Mouse (Mus musculus) cerebellum, postnatal 14 days (tissue): ENCODE results near the gene Dpf1.

ENCODE experiments used
- DNase-seq, 2 experiments: peaks; one replicate each; pipeline ENCODE4 v3.0.0; 2021; ENCODE audit warnings: mixed read lengths in 2 of 2

Gene Dpf1

DNA sequence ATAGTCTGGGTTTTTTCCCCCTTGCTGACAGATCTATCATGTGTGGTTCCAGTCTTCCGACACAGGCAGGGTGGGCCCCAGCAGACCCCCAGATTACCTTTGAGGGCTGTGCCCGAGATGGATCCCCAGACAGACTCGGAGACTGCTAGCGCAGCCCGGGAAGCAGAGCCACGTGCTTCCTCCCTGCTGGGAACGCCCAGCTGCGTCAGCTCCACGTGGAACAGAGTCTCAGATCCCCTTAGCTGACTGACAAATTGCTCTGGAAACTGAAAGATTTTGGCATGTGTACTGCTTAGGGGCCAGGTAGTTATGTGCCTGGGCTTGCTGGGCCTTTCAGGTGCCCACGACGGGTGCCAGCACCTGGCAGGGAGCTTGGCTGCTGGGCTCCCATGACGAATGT is 38.0 kb downstream of the Dpf1 start:
- DNase-seq: peak; percentile 46 to 47

DNA sequence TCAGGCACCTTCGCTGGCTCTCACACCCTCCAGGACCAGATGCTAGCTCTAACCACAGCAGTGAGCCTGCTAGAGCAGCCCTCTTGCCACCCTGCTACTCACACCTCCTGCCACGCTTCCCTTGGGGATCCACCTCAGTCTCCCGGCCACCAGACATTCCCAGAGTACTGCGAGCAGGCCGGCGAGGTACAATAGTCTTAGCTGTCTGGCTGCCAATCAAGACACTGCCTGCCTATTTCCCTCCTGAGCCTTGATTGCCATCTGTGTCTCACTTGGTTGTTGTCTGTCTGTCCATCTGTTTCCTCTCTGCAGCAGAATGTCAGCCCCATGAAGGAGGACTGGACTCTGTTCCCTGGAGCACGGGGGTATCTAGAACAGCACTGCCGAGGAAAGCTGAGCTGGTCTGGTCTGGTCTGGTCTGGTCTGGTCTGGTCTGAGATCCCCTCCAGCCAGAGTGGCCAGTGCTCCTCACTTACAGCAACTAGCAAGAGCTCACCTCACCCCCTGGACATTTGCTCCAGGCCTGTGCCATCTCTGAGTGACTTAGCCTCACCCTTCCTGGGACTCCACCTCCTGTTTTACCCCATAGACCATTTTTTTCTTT is 38.8 kb downstream of the Dpf1 start:
- DNase-seq: peak; percentile 59 to 67

DNA sequence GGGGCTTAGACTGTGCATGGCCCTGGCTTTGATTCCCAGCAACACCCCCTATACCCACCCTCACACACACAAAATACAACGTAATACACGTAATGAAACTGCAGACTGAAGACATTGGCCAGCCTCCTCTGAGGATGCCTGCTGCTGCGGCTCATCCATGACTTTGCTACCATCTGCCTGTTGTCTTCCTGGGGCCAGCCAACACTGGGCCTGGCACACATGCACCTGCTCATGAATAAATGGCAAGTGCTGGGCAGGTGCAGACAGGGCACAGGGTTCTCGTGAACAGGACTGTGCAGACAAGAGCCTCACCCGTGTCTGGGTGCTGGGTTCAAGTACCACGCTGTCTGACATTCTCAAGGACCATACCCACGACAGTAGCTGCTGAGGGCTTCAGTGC is 40.0 kb downstream of the Dpf1 start:
- DNase-seq: peak; percentile 58

DNA sequence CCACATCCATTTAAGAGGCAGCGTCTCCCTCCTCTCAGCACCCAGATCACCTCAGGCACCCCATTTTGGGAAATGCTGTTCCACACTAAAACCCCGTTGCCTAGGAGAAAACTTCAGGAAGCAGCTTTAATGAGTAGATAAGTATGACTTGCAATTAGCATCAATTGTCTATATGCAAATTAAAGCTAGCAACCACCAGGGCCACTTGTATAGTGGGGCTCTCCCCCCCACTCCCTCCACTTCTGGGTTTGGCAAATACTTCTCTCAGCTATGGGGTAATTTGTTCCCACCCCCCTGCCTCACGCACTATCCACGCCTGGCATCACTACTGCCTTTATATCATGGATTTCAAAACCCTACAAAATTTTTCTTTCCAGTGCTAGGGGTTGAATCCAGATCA is 41.8 kb downstream of the Dpf1 start:
- no peak for DNase-seq

DNA sequence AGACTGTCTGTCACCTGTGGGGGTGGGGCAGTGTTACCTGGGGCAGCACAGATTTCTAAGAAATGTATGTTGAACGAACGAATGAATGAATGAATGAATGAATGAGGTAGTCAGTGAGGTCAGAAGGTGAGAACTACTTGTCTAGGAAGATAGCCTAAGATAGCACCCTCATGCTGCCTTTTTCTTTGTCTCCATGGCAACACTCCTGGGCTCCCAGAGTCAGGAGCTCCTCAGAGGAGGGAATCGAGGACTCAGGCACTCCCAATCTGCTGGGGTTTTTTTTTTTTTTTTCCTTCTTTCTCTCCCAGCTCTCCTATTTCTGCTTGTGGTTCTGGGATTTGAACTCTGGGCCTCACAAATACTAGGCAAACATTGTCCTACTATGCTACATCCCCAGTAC is 42.5 kb downstream of the Dpf1 start:
- no peak for DNase-seq

DNA sequence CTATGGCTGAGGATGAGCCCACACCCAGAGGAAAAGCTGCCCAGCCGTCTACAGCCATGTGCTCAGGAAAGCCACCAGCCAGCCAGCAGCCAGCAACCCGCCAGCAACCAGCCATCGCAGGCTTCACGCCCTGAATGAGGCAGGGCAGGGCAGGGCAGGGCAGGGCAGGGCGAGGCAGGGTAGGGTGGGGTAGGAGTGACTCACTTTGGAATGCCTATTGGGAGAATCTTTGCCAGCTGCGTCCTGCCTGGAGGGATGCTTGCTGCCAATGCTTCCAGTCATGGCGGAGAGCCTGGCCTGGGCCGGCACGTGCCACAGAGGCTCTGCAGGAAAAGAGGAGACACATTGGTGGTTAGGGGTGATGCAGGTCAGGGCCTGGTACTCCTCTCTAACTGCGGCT is 46.7 kb downstream of the Dpf1 start:
- no peak for DNase-seq

DNA sequence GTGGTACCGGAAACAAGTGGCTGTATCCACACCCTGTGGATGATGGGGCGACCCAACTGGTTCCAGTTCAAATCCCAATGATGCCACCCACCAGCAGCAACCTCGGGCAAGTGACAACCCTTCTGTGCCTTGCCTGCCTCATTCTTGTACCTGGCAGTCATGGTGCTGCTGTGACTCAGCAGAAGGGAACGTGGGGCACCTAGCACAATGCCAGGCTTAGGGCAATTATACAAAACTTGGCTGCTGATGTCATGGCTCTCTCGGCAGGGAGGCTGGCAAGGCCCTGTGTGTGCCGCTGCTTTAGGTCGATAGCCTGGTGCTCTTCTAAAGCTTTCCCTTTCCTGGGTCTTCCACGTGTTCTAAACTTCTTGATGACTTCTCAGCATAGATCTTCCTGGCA is 48.5 kb downstream of the Dpf1 start:
- DNase-seq: peak in 1 of 2 experiments; percentile 32

DNA sequence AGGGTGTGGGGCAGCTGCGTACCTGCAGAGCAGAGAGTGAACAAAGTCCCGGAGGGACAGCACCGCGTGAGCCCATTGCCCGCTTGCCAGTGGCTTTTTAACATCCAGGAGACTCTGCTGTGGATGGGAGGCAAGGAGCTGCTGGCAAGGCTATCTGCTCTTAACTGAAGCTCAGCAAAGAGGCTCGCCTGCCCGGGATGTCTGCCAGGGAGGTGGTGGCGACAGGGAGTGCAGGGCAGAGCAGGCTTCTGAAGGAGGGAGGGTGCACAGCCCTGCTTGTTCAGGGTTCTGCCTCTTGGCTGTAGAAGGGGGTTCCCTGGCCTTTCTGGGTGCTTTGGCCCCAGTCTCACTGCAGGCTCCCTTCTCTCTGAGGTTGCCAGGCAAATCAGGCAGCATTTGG is 50.4 kb downstream of the Dpf1 start:
- DNase-seq: peak; percentile 41 to 70

DNA sequence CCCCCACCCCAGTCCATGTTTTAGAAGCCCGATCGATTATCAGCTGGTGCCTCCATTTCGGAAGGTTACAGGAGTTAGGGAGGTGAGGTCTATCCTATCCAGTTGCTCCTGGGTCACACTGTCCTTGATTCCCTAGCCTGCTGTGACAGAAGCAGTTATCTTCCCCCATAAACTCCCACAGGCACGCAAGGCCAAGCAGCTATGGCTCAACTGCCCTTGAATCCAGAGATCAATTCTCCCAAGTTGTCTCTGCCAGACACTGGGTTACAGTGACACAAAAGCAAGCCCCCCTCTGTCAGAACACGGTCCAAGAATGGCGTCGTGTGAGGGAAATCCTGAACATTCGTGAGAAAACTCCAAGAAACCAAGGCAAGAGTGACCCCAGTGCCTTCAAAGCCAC is 51.7 kb downstream of the Dpf1 start:
- no peak for DNase-seq

DNA sequence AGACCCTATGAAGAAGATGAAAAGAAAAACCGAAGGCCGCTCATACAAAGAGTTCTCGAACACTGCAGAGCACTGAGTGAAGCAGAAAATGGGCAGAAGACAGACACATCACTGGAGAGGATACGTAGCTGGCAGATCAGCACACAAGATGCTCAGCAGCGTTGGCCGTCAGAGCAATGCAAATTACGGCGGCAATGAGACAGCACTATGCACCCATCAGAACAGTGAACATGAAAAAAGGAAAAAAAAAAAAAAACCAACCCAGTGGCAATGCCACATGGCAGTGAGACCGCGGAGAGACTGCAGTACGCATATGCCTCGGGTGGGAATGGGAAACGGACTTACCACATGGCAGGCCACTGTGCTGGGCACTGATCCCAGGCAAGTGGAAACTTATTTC is 57.7 kb downstream of the Dpf1 start:
- no peak for DNase-seq

DNA sequence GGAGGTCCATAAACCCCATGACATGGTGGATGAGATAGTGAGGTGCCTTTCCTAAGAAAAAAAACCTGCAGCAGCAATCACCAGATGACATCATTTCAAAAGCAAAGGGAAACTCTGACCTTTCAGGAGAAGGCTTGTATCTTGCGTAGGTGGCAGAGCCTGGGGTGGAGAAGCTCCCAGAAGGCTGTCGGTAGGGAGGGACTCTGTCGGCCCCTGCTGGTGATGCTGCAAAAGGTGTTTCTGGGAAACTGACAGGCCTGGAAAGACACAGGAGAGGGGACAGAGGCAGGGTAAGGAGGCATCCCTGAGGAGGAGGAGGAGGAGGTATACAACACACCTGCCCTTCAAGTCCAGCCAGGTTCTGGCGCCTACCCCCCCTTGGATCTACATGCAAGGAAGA is 60.3 kb downstream of the Dpf1 start:
- peak; percentile 44 to 56 for DNase-seq

DNA sequence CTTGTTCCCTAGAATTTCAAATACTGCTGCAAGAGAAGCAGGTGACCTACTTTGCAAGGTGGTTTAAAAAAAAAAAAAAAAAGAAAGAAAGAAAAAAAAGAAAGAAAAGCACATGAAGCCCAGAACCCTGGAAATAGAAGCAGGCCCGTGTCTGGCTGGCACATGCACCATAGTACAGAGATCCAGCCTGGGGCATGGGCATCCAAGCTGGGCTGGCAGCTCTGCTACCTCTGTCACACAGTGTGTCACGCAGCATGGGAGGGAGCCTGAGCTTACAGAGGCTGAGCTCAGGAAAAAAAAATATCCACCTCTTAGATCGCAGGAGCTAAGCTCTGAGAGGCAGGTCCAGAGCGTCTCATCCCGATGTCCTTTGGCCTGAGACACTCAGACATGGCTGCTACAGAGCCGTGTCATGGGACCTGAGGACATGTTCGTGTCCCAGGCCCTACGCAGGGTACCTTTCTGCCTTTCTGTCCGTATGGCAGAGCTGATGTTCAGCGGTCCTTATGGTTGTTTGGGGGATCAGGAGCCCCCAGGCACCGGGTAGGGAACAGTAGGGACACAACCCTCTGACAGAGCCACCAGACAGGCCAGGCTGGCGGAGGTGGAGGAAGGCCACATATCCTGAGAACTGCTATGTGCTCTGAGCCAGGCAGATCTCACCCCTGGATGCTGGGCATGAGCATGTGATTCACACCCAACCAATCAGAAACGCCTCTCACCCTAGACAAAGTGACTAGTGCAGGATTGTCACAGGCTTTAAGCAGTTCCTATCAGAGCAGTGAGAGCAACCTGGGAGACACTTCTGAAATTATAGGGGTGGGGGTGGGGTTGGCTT is 63.6 kb downstream of the Dpf1 start:
- peak; percentile 57 to 58 for DNase-seq
